Mouse (Mus musculus): ENCODE data around the gene Ryk.

GRCm38 (mm10) chr9:102845851-102846250, 11.1 kb downstream of the Ryk start:
- no peak for TF ChIP-seq CTCF (IDR thresholded peaks at IDR 0.05; ENCODE audit: low read depth)
- TF ChIP-seq EP300 (IDR thresholded peaks at IDR 0.05; ENCODE audit: low read depth), result no peak

All from liver, embryonic 14.5 days (tissue).